Mouse (Mus musculus) inflammation-experienced regulatory T-cells, adult 6 months (primary cell): ENCODE measurements around the gene Fxr2. TPM values are rescaled to one million over a fixed set of nuclear protein-coding genes. Genes with fewer than 3 reads are reported as not detected.
A peak's percentile ranks its signal among the peaks of the same experiment; 100 is the strongest.
"Not testable (repeated sequence)": the region's sequence is repeated elsewhere in the genome, so short reads cannot be mapped to it uniquely, and the experiment has no call there.

Experiments
- ATAC-seq: one replicate; pipeline ENCODE4 v1.8.0; 2017
- polyA plus RNA-seq, 3 experiments: library from polyadenylated mRNA; unstranded; fragments of 100-300 nt; shearing (Covaris generic); gene quantifications; one replicate each; pipeline ENCODE4 v1.2.1; 2017

The Fxr2 gene
- polyA plus RNA-seq, 3 experiments from 2014 or later, result 7.6 to 9.3 (median 9.1) TPM

- ATAC-seq, result no peak
Observed at GRCm38 (mm10) chr11:69610899-69611298, 21.9 kb upstream of the Fxr2 start.

- ATAC-seq, result no peak
Observed at GRCm38 (mm10) chr11:69613553-69614256, 19.1 kb upstream of the Fxr2 start.

DNA sequence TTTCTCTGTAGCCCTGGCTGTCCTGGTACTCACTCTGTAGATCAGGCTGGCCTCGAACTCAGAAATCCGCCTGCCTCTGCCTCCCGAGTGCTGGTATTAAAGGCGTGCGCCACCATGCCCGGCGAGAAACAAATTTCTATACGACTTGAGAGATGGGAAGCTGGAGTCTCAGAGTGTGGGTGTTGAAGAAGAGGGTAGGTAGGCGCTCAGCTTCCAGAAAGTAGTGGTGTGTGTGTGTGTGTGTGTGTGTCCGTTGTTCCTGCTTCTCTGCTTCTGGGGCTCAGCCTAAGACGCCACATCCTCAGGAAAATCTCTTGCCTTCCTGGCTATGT lies 18.6 kb upstream of the Fxr2 start:
- not testable (repeated sequence) for ATAC-seq

- no peak for ATAC-seq
Observed at GRCm38 (mm10) chr11:69616781-69617180, 16.0 kb upstream of the Fxr2 start.

DNA sequence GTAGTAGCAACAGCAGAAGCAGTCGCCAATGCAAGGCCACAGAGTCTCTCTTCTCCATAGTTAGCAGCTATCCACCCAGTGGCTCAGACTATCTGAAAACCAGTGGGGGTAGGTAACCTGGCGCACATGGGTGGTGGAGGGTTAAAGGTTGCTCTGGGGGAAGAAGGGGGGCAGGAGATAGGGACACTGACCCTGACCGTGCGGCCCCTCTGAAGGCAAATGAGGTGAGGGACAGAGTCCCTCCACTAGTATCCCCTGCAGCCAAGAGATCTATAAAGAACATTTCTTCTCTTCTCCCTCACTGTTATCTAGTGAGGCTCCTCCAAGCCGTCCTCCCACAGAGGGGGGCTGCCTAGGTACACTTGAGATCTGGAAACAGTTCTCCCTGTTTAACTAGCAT lies 15.0 kb upstream of the Fxr2 start, which contains the start of gene Shbg:
TSS of gene Shbg (minus strand) at position 101 of the 400 bp plus-strand sequence.
- ATAC-seq, result no peak

DNA sequence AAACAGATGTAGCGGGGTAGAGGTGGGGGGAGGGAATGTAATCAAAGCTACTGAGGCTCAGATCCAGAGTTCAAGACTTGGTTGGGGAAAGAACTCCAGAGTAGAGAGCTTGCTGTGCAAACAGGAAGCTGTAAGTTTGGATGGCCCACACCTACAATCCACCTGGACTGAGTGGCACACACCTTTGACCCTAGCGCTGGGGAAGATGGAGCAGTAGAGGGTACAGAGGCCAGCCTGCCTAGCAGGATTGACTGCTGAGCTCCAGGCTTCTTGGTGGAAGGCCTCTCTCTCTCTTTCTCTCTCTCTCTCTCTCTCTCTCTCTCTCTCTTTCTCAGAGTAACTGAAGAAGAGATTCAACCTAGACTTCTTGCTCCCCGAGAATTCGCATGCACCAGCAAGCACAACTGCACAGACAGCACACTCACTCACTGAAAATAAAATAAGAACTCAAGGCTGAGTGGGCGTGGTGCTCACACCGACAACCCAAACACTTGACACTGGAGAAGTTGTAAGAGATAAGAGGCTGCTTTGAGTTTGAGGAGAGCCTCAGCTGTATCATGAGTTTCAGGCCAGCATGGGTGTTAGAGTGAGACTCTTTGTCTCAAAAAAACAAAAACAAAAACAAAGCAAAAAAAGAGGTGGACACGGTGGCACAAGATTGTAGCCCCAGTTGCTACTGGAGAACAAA lies 12.3 kb upstream of the Fxr2 start:
- no peak for ATAC-seq

GRCm38 (mm10) chr11:69621571-69622268 lies 11.1 kb upstream of the Fxr2 start, which contains the start of gene Sat2:
TSS of gene Sat2 (plus strand) at chr11:69622024.
- ATAC-seq, result no peak

GRCm38 (mm10) chr11:69622406-69622805 lies 10.4 kb upstream of the Fxr2 start:
- no peak for ATAC-seq

DNA sequence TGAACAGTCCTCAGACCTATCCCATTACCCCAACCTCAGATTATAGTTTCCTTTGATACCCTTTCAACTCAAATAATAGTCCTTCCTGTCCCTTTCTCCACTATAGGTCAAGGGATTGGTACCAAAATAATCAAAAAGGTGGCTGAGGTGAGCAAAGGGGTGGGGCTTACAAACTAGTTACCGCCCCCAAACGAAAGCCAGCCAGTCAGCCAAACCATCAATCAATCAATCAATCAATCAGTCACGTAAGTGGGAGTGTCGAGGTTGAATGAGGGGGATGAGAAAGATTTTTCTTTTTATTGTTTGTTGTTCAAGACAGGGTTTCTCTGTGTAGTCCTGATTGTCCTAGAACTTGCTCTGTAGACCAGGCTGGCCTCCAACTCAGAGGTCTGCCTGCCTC lies 9.8 kb upstream of the Fxr2 start:
- no peak for ATAC-seq

DNA sequence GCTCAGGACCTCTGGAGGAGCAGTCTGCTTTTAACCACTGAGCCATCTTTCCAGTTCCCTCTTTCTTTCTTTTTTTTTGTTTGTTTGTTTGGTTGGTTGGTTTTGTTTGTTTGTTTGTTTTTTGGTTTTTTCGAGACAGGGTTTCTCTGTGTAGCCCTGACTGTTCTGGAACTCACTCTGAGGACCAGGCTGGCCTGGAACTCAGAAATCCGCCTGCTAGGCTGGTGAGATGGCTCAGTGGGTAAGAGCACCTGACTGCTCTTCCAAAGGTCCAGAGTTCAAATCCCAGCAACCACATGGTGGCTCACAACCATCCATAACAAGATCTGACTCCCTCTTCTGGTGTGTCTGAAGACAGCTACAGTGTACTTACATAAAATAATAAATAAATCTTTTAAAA lies 8.5 kb upstream of the Fxr2 start:
- ATAC-seq, result not testable (repeated sequence)

DNA sequence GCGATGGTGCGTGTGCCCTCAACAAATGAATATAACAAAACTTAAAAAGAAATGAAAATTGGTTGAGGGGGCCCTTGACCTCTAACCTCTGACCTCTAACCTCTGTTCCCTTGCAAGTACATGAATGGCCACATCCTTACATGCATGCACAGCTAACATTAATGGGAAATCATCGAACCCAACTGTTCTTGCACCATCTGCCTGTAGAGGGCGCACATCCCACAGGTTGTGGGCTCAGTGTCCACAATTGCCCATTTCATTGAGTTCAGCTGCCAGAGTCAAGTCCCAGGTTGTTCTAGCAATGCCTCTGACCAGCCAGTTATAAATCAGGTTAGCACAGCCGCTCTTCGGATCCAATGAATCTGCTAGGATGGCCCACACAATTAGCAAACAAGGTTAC lies 4.5 kb upstream of the Fxr2 start:
- ATAC-seq, result no peak

DNA sequence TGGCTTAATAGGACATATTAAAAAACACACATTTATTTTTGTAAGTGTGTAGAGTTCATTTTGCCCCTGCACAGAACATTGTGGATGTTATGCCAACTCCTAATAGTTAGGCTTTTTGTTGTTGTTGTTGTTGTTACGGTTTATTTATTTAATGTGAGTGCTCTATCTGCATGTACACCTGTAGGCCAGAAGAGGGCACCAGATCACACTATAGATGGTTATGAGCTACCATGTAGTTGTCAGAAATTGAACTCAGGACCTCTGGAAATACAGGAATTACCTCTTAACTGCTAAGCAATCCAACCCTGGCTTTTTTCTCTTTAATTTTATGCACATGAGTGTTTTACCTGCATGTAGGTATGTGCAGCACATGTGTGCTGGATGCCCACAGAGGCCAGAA lies 3.0 kb upstream of the Fxr2 start:
- no peak for ATAC-seq

- peak; percentile 26 for ATAC-seq
Observed at GRCm38 (mm10) chr11:69633128-69633866, 507 bp downstream of the Fxr2 start.

DNA sequence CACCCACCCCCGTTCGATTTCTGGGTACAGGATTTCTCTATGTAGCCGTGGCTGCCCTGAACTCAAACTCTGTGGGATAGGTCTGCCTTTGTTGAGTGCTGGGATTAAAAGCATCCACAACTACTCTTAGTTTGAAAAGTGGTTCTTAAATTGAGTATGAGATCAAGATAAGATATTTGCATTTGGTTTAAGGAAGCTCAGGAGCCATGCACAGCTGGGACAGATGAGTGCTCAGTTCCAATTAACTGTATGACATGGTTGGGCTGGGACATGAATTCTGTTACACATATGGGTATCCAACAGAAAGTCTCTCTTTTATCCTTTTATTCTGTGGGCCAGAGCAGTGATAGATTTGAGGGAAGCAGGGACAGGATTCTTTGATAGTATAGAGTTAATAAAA lies 2.7 kb downstream of the Fxr2 start:
- ATAC-seq, result no peak

- ATAC-seq, result no peak
Observed at GRCm38 (mm10) chr11:69645860-69646259, 13.1 kb downstream of the Fxr2 start.

GRCm38 (mm10) chr11:69653399-69653798 lies 20.6 kb downstream of the Fxr2 start:
- ATAC-seq, result no peak

GRCm38 (mm10) chr11:69654760-69655159 lies 22.0 kb downstream of the Fxr2 start:
- ATAC-seq, result no peak

GRCm38 (mm10) chr11:69655264-69656064 lies 22.7 kb downstream of the Fxr2 start, which contains the start of gene Sox15:
TSS of gene Sox15 (plus strand) at chr11:69655314.
- ATAC-seq, result no peak

DNA sequence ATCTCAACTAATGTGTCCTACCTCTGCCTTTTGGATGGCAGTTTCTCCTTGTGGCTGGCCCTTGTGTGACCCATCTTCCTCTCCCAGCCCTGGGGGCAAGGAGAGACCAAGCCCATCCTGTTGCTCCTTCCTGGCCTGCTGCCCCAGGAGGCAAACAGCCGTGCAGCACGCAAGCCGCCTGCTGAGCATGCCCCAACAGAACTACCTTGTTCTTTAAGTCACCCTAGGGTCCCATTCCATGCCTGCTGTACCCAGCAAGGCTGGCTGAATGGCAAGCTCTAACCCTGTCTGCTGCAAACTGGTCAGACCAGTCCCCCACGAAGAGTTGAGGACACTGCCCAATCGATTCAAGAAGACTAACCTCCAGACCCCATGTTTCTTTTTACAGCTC lies 23.3 kb downstream of the Fxr2 start:
- ATAC-seq, result no peak

GRCm38 (mm10) chr11:69656617-69657461 lies 24.0 kb downstream of the Fxr2 start:
- peak; percentile 39 for ATAC-seq

GRCm38 (mm10) chr11:69657462-69657881 lies 24.7 kb downstream of the Fxr2 start:
- ATAC-seq, result no peak
